Mouse (Mus musculus): ENCODE data around the gene Arhgef10l. TPM values are rescaled to one million over a fixed set of nuclear protein-coding genes. Genes with fewer than 3 reads are reported as not detected.

Gene Arhgef10l
- total and polyA plus RNA-seq, 2 experiments from 2014 or later: 16.5 to 59.0 TPM

- peak; percentile 50 for DNase-seq
- no peak for TF ChIP-seq CTCF (IDR thresholded peaks at IDR 0.05; ENCODE audit: low read depth)
- H3K27ac ChIP-seq (ENCODE audit: low read depth, low read length): peak overlapping the region; percentile 50; the same call in 1 of the 2 replicates
- no peak overlapping the region for H3K4me3 ChIP-seq (ENCODE audit: low read depth, low read length)
- H3K4me1 ChIP-seq (ENCODE audit: insufficient read depth): peaks cover 6% of the 10 kb centered on the region; the same call in 1 of the 2 replicates
- no peaks in the 10 kb centered on the region for H3K9me3 ChIP-seq (ENCODE audit: low read length)
- peak; percentile 38; the same call in 1 of the 2 replicates for ATAC-seq
- H3K4me2 ChIP-seq (ENCODE audit: low read depth): no peak overlapping the region
- H3K9ac ChIP-seq: no peak overlapping the region
- H3K36me3 ChIP-seq (ENCODE audit: insufficient read depth): peaks cover 11% of the 10 kb centered on the region; the same call in 1 of the 2 replicates
- no peaks in the 10 kb centered on the region for H3K27me3 ChIP-seq (ENCODE audit: insufficient read depth, low read length)
- WGBS: 45% methylated on average over 5 of the region's 5 CpGs
These were observed 24.3 kb downstream of the Arhgef10l start for GRCm38 (mm10) chr4:140641414-140641918.

GRCm38 (mm10) chr4:140640668-140641067 lies 25.1 kb downstream of the Arhgef10l start:
- no peak for TF ChIP-seq CTCF (IDR thresholded peaks at IDR 0.05; ENCODE audit: low read depth)
- H3K27ac ChIP-seq (ENCODE audit: low read depth, low read length): no peak overlapping the region

GRCm38 (mm10) chr4:140640242-140640523 lies 25.6 kb downstream of the Arhgef10l start:
- WGBS: 89% methylated on average over 8 of the region's 8 CpGs
- no peak overlapping the region for H3K27ac ChIP-seq (ENCODE audit: low read depth, low read length)

More at GRCm38 (mm10) chr4:140640668-140641067, 25.1 kb downstream of the Arhgef10l start:
- 0 out of 2 replicates have a peak, but pooled peaks cover 4% of the 10 kb centered on the region for H3K4me1 ChIP-seq (ENCODE audit: insufficient read depth)
- ATAC-seq (no peak), DNase-seq (no peak)
- WGBS: 92% methylated on average over 9 of the region's 9 CpGs
- H3K9me3 ChIP-seq (ENCODE audit: low read length): no peaks in the 10 kb centered on the region
- H3K9ac ChIP-seq: no peak overlapping the region
- H3K36me3 ChIP-seq (ENCODE audit: insufficient read depth): peaks cover 11% of the 10 kb centered on the region; the same call in 1 of the 2 replicates
- H3K4me2 ChIP-seq (ENCODE audit: low read depth): no peak overlapping the region
- H3K27me3 ChIP-seq (ENCODE audit: insufficient read depth, low read length): no peaks in the 10 kb centered on the region
- H3K4me3 ChIP-seq (ENCODE audit: low read depth, low read length): no peak overlapping the region

GRCm38 (mm10) chr4:140639431-140640241 lies 26.2 kb downstream of the Arhgef10l start:
- no peak for TF ChIP-seq CTCF (IDR thresholded peaks at IDR 0.05; ENCODE audit: low read depth)
- Histone ChIP-seq H3K4me2 (ENCODE audit: low read depth) (no peak overlapping the region), H3K36me3 (ENCODE audit: insufficient read depth) (peaks cover 6% of the 10 kb centered on the region; the same call in 1 of the 2 replicates), H3K27ac (ENCODE audit: low read depth, low read length) (no peak overlapping the region), H3K9me3 (ENCODE audit: low read length) (no peaks in the 10 kb centered on the region), H3K4me1 (ENCODE audit: insufficient read depth) (0 out of 2 replicates have a peak, but pooled peaks cover 2% of the 10 kb centered on the region), H3K4me3 (ENCODE audit: low read depth, low read length) (no peak overlapping the region), H3K27me3 (ENCODE audit: insufficient read depth, low read length) (no peaks in the 10 kb centered on the region), H3K9ac (no peak overlapping the region)
- 91% methylated on average over 28 of the region's 28 CpGs for WGBS
- DNase-seq (no peak), ATAC-seq (no peak)

More at GRCm38 (mm10) chr4:140640242-140640523, 25.6 kb downstream of the Arhgef10l start:
- TF ChIP-seq CTCF (IDR thresholded peaks at IDR 0.05; ENCODE audit: low read depth): no peak
- Histone ChIP-seq H3K9me3 (ENCODE audit: low read length) (no peaks in the 10 kb centered on the region), H3K36me3 (ENCODE audit: insufficient read depth) (peaks cover 6% of the 10 kb centered on the region; the same call in 1 of the 2 replicates), H3K27me3 (ENCODE audit: insufficient read depth, low read length) (no peaks in the 10 kb centered on the region), H3K4me3 (ENCODE audit: low read depth, low read length) (no peak overlapping the region), H3K4me1 (ENCODE audit: insufficient read depth) (0 out of 2 replicates have a peak, but pooled peaks cover 4% of the 10 kb centered on the region), H3K9ac (no peak overlapping the region), H3K4me2 (ENCODE audit: low read depth) (no peak overlapping the region)
- DNase-seq: no peak
- ATAC-seq: no peak

DNA sequence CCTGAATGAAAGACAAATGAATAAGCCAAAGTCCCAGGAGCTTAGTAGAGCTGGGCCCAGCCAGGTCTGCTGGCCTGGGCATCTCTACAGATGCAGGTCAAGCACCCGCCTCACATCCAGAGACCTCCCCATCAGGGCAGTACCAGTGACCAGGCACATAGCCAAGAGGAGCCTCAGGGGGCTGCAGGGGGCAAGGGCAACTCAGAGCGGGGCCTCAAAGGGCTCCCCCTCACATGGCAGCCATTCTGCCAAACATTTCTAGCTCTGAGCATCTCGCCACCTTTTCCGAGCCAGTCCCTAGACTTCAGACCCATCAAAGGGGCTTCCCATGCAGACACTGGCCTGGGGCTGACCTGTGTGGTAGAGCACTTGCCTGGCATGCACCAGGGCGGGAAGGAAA lies 27.2 kb downstream of the Arhgef10l start:
- no peak for TF ChIP-seq CTCF (IDR thresholded peaks at IDR 0.05; ENCODE audit: low read depth)
- H3K27me3 ChIP-seq (ENCODE audit: insufficient read depth, low read length): no peaks in the 10 kb centered on the region
- H3K4me3 ChIP-seq (ENCODE audit: low read depth, low read length): no peak overlapping the region
- no peaks in the 10 kb centered on the region for H3K4me1 ChIP-seq (ENCODE audit: insufficient read depth)
- no peak overlapping the region for H3K4me2 ChIP-seq (ENCODE audit: low read depth)
- H3K9me3 ChIP-seq (ENCODE audit: low read length): no peaks in the 10 kb centered on the region
- WGBS: 92% methylated on average over 5 of the region's 5 CpGs
- ATAC-seq: no peak
- H3K27ac ChIP-seq (ENCODE audit: low read depth, low read length): no peak overlapping the region
- no peak overlapping the region for H3K9ac ChIP-seq
- DNase-seq: no peak
- H3K36me3 ChIP-seq (ENCODE audit: insufficient read depth): peaks cover 6% of the 10 kb centered on the region; the same call in 1 of the 2 replicates

- no peak overlapping the region for H3K27ac ChIP-seq (ENCODE audit: low read depth, low read length)
- H3K27me3 ChIP-seq (ENCODE audit: insufficient read depth, low read length): no peaks in the 10 kb centered on the region
- DNase-seq (no peak), ATAC-seq (no peak)
- TF ChIP-seq CTCF (IDR thresholded peaks at IDR 0.05; ENCODE audit: low read depth): no peak
- no peaks in the 10 kb centered on the region for H3K9me3 ChIP-seq (ENCODE audit: low read length)
- H3K36me3 ChIP-seq (ENCODE audit: insufficient read depth): peaks cover 6% of the 10 kb centered on the region; the same call in 1 of the 2 replicates
- H3K9ac ChIP-seq: no peak overlapping the region
- H3K4me3 ChIP-seq (ENCODE audit: low read depth, low read length): no peak overlapping the region
- H3K4me2 ChIP-seq (ENCODE audit: low read depth): no peak overlapping the region
- WGBS: 76% methylated on average over 8 of the region's 8 CpGs
- H3K4me1 ChIP-seq (ENCODE audit: insufficient read depth): no peaks in the 10 kb centered on the region
These were observed 28.5 kb downstream of the Arhgef10l start for GRCm38 (mm10) chr4:140637269-140637668.

All from forebrain, postnatal 0 days (tissue).